Mouse (Mus musculus) hindbrain, postnatal 0 days (tissue): Measurements from ENCODE around the gene Wfdc11. TPM values are rescaled to one million over a fixed set of nuclear protein-coding genes. Genes with fewer than 3 reads are reported as not detected.

Source experiments
- ATAC-seq: fragments of 200-750 bp; cut with Nextera tagmentation; 2 replicates; pipeline ENCODE4 v1.8.0; 2017; ENCODE audit warnings: mild to moderate bottlenecking, moderate TSS enrichment, moderate library complexity
- DNase-seq: peaks from one replicate; pipeline ENCODE4 v3.0.0-alpha.2; 2015; ENCODE audit warnings: low spot score
- H3K27ac ChIP-seq: fragments of 300-500 bp; sonication (generic); 2 replicates; pipeline ENCODE4 v1.5.1; 2014; ENCODE audit warnings: mild to moderate bottlenecking
- H3K27me3 ChIP-seq: fragments of 300-500 bp; sonication (generic); 2 replicates; pipeline ENCODE4 v1.6.1; 2014; ENCODE audit warnings: low read length, mixed read lengths; ENCODE audit not compliant: insufficient read depth
- H3K36me3 ChIP-seq: fragments of 300-500 bp; sonication (generic); 2 replicates; pipeline ENCODE4 v1.6.1; 2014; ENCODE audit warnings: low read length, mixed read lengths; ENCODE audit not compliant: insufficient read depth
- H3K4me1 ChIP-seq: fragments of 300-500 bp; sonication (generic); 2 replicates; pipeline ENCODE4 v1.6.1; 2014; ENCODE audit warnings: antibody characterized with exemption, low read length, mixed read lengths; ENCODE audit not compliant: insufficient read depth
- H3K4me2 ChIP-seq: fragments of 300-500 bp; sonication (generic); 2 replicates; pipeline ENCODE4 v1.6.1; 2014; ENCODE audit warnings: low read depth, mild to moderate bottlenecking, low read length, moderate library complexity, mixed read lengths
- H3K4me3 ChIP-seq: fragments of 300-500 bp; sonication (generic); 2 replicates; pipeline ENCODE4 v1.5.1; 2014; ENCODE audit warnings: low read length
- H3K9ac ChIP-seq: fragments of 300-500 bp; sonication (generic); replicated peaks from 2 replicates; pipeline ENCODE4 v1.6.1; 2014; ENCODE audit warnings: mild to moderate bottlenecking, low read length, moderate library complexity, mixed read lengths
- H3K9me3 ChIP-seq: fragments of 300-500 bp; sonication (generic); 2 replicates; pipeline ENCODE4 v1.6.1; 2016; ENCODE audit warnings: low read length, mixed read lengths
- CTCF ChIP-seq: IDR thresholded peaks from 2 replicates; pipeline ENCODE4 v1.5.1; 2016; ENCODE audit warnings: antibody characterized with exemption, control low read depth, low read depth
- WGBS: fragments of 180-500 bp; shearing (Covaris S2); extraction: QIAGEN DNeasy Blood & Tissue Kit; methylation state at CpG from one replicate; pipeline ENCODE4 v1.1.7; 2014; 5-methylcytosine and 5-hydroxymethylcytosine counted together
- polyA plus RNA-seq: library from polyadenylated mRNA; unstranded; fragments of >200 nt; fragmentation: Nextera tagmentation; extraction: Ambion mirVana; gene quantifications from 2 replicates; pipeline ENCODE4 v1.2.1, GENCODE M21; 2015
- total RNA-seq: library from RNA; depleted of rRNA; stranded (reverse); fragments of >200 nt; gene quantifications from 2 replicates; pipeline ENCODE4 v1.2.3, GENCODE M21; 2014

The Wfdc11 gene
- total and polyA plus RNA-seq, 2 experiments from 2014 or later = not detected

- H3K27me3 ChIP-seq = no peaks in the 10 kb centered on the region
- no peaks in the 10 kb centered on the region; the same call in 1 of the 2 replicates for H3K4me1 ChIP-seq
- TF ChIP-seq CTCF = no peak
- WGBS = 87% methylated on average over 16 of the region's 16 CpGs
- no peaks in the 10 kb centered on the region for H3K9me3 ChIP-seq
- no peak overlapping the region for H3K9ac ChIP-seq
- no peak overlapping the region for H3K4me2 ChIP-seq
- no peaks in the 10 kb centered on the region for H3K36me3 ChIP-seq
- no peak for ATAC-seq
- H3K27ac ChIP-seq = no peak overlapping the region
- DNase-seq = no peak
- H3K4me3 ChIP-seq = no peak overlapping the region
Observed at GRCm38 (mm10) chr2:164676916-164677685, 3.2 kb upstream of the Wfdc11 start.

GRCm38 (mm10) chr2:164676103-164676502, 2.2 kb upstream of the Wfdc11 start:
- peak; percentile 30 for TF ChIP-seq CTCF
- H3K36me3 ChIP-seq = no peaks in the 10 kb centered on the region
- H3K27me3 ChIP-seq = no peaks in the 10 kb centered on the region
- H3K4me3 ChIP-seq = no peak overlapping the region
- WGBS = 76% methylated on average over 7 of the region's 7 CpGs
- ATAC-seq (no peak), DNase-seq (no peak)
- H3K27ac ChIP-seq = no peak overlapping the region
- H3K4me1 ChIP-seq = no peaks in the 10 kb centered on the region; the same call in 1 of the 2 replicates
- H3K9me3 ChIP-seq = no peaks in the 10 kb centered on the region
- H3K4me2 ChIP-seq = no peak overlapping the region
- no peak overlapping the region for H3K9ac ChIP-seq

- H3K4me2 ChIP-seq = no peak overlapping the region
- 29% methylated on average over 1 of the region's 1 CpGs for WGBS
- no peaks in the 10 kb centered on the region for H3K4me1 ChIP-seq
- no peak for ATAC-seq
- no peaks in the 10 kb centered on the region for H3K9me3 ChIP-seq
- TF ChIP-seq CTCF = no peak
- H3K27ac ChIP-seq = no peak overlapping the region
- DNase-seq = no peak
- H3K27me3 ChIP-seq = no peaks in the 10 kb centered on the region
- H3K9ac ChIP-seq = no peak overlapping the region
- H3K4me3 ChIP-seq = no peak overlapping the region
- no peaks in the 10 kb centered on the region for H3K36me3 ChIP-seq
Observed at GRCm38 (mm10) chr2:164670938-164671337, 2.9 kb downstream of the Wfdc11 start.

GRCm38 (mm10) chr2:164670261-164670660, 3.6 kb downstream of the Wfdc11 start:
- Histone ChIP-seq H3K4me1 (no peaks in the 10 kb centered on the region), H3K9ac (no peak overlapping the region), H3K4me3 (no peak overlapping the region), H3K36me3 (no peaks in the 10 kb centered on the region), H3K27me3 (no peaks in the 10 kb centered on the region), H3K27ac (no peak overlapping the region), H3K9me3 (no peaks in the 10 kb centered on the region), H3K4me2 (no peak overlapping the region)
- no peak for TF ChIP-seq CTCF
- DNase-seq = no peak
- WGBS = 75% methylated on average over 5 of the region's 5 CpGs
- ATAC-seq = no peak

- no peak overlapping the region for H3K9ac ChIP-seq
- H3K9me3 ChIP-seq = no peaks in the 10 kb centered on the region
- no peak overlapping the region for H3K4me3 ChIP-seq
- ATAC-seq (no peak), DNase-seq (no peak)
- H3K4me2 ChIP-seq = no peak overlapping the region
- 88% methylated on average over 7 of the region's 7 CpGs for WGBS
- no peaks in the 10 kb centered on the region for H3K36me3 ChIP-seq
- no peak overlapping the region for H3K27ac ChIP-seq
- no peaks in the 10 kb centered on the region for H3K4me1 ChIP-seq
- TF ChIP-seq CTCF = no peak
- H3K27me3 ChIP-seq = no peaks in the 10 kb centered on the region
Observed at GRCm38 (mm10) chr2:164664851-164665250, 9.0 kb downstream of the Wfdc11 start.

GRCm38 (mm10) chr2:164656483-164656882, 17.4 kb downstream of the Wfdc11 start, which contains the start of gene Wfdc9:
TSS of gene Wfdc9 (minus strand) at chr2:164656583.
- H3K36me3 ChIP-seq = no peaks in the 10 kb centered on the region
- TF ChIP-seq CTCF = no peak
- H3K4me1 ChIP-seq = no peaks in the 10 kb centered on the region
- no peak for ATAC-seq
- H3K4me3 ChIP-seq = no peak within 1 kb of the TSS
- 85% methylated on average over 9 of the region's 9 CpGs for WGBS
- H3K9ac ChIP-seq = no peak within 1 kb of the TSS
- H3K27ac ChIP-seq = no peak within 1 kb of the TSS
- no peak within 1 kb of the TSS for H3K4me2 ChIP-seq
- no peaks in the 10 kb centered on the region for H3K27me3 ChIP-seq
- no peak for DNase-seq
- no peaks in the 10 kb centered on the region for H3K9me3 ChIP-seq

- H3K36me3 ChIP-seq = no peaks in the 10 kb centered on the region
- H3K4me1 ChIP-seq = no peaks in the 10 kb centered on the region
- TF ChIP-seq CTCF = peak; percentile 88
- DNase-seq (peak; percentile 63), ATAC-seq (peak; percentile 49; the same call in 1 of the 2 replicates)
- H3K4me3 ChIP-seq = no peak within 1 kb of the TSS
- WGBS = 16% methylated on average over 11 of the region's 11 CpGs
- H3K9me3 ChIP-seq = no peaks in the 10 kb centered on the region
- H3K27ac ChIP-seq = no peak within 1 kb of the TSS
- H3K4me2 ChIP-seq = no peak within 1 kb of the TSS
- H3K27me3 ChIP-seq = no peaks in the 10 kb centered on the region
- no peak within 1 kb of the TSS for H3K9ac ChIP-seq
Observed at GRCm38 (mm10) chr2:164655858-164656257, 18.0 kb downstream of the Wfdc11 start, which contains the start of gene Wfdc10. TSS of gene Wfdc10 (plus strand) at chr2:164656046.
